Mouse (Mus musculus): ENCODE measurements at regions not wholly inside any gene's neighbourhood (a gene's known extent, or its start where the extent isn't known, plus 50 kb on each side); places are given as distances from the start of the nearest gene placed in this dataset.

DNA sequence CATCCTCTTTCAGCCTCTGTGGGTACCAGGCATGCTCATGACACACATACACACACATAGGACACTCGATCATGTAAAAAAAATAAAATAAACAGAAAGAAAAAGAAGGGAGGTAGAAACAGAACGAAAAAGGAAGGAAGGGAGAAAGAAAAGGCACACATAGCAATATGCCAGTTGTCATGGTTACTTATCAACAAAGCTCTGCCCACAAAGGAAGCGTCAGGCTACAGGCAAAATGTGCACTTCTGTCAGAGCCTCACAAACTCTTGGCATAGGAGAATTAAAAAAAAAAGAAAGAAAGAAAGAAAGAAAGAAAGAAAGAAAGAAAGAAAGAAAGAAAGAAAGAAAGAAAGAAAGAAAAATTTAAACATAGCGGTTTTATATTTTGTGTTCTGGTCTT is 56.9 kb upstream of the Sox2 start:
- no peak for DNase-seq (ENCODE audit: low spot score)

DNA sequence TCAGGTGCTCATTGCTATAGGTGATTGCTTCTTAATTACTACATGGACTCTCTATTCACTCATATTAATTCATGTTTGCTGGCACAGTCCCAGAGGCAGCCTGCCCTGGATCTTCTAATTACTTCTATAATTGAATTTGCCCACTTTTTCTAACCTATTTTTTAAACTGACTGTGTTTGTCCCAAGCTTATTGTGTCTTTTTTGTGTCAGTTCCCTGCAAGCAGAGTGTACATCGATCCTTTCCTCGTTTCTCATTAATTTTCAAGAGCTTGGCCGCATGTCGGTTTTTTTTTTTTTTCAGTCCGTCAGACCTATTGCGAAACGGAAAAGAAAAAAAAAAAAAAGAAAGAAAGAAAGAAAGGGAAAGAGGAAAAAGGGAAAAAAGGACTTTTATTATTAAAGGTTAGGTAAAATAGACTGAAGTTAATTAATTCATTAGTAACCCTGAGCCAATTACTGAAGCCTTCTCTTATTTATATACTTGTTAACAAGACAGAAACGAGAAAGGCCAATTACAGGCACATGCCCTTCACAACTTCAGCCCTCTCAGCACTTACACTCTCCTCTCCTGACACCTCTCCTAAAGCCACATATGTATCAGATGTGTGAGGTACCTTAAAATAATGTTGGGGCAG is 72.2 kb upstream of the Sox2 start:
- no peak for DNase-seq (ENCODE audit: low spot score)

DNA sequence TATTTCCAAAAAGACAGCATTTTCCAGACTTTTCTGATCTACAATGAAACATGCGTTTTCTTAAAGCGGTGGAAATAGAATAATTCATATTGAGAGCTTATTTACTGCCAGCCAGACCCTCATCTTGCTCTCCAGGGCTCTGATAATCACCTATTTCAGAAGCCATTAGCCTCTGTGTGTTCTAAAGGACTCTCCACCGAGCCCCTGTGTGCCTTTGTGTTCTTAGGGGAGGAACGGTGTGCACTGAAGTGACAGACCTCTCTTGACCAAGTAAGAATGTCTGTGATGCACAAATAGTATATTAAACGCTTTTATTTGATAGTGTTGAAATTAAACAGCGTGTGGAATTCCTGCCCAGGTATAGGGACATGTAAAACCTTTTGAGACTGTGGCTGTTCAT is 73.1 kb upstream of the Sox2 start:
- no peak for DNase-seq (ENCODE audit: low spot score)

DNA sequence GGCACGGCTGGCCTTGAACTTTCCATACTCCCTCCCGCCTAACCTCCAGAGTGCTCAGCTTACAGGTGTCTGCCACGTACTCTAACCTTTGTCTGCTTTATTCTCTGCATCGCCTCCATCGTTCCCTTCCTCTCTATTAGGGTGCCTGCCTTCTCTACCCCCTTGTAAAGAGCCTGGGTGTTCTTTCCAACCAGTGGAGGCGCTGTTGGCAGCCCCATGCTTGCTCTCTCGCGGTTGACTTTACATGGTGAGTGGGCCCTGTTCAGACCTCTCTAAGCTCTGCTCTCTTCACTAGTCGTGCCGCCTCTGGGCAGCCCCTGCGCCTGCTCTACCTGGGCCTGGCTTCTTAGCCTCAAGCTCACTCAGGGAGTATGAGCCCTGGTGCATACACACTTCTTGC is 74.0 kb upstream of the Sox2 start:
- no peak for DNase-seq (ENCODE audit: low spot score)

DNA sequence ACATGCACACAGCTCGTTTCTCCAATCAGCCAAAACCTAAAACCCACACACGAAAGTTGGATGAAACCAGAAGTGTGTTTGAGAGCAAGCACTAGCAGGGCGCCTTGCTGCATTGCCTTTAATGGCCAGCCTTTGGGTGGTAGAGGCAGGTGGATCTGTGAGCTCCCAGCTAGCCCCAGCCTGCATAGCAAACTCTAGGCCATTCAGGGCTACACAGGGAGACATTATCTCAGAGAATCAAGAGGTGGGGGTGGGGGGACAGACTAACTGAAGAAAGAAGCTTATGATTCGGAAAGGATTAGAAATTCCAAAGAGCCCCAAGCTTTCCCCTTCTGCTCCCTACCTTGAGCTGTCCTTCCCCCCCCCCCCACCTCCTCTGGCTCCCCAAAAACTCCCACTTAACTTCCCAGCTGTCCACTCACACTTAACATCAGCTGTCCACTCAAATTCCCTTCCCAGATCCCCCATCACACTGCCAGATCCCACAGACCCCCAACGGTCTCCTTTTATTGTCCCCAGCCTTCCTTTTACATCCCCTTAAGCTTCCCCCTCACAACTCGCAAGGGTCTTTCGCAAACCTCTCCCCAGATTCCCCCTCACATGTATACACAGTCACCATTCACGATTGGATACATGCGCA is 75.4 kb upstream of the Sox2 start:
- no peak for DNase-seq (ENCODE audit: low spot score)

DNA sequence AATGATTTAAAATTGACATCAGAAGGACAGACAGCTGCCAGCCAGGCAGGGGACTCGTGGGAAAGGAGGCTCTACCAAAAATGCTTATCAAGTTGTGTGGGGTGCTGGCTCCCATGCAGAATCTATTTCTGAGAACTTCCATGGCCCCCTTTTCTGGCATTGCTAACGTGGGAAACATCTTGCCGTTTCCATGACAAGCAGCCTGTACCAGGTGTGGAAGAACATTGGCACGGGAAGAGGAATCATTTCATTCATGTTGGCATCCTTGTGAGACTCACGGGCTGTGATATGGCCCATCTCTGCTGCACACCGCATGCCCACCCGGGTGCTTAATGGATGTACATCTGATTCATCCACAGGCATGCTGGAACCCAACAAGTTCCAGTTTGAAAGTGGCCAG is 76.9 kb upstream of the Sox2 start:
- DNase-seq (ENCODE audit: low spot score), result no peak

DNA sequence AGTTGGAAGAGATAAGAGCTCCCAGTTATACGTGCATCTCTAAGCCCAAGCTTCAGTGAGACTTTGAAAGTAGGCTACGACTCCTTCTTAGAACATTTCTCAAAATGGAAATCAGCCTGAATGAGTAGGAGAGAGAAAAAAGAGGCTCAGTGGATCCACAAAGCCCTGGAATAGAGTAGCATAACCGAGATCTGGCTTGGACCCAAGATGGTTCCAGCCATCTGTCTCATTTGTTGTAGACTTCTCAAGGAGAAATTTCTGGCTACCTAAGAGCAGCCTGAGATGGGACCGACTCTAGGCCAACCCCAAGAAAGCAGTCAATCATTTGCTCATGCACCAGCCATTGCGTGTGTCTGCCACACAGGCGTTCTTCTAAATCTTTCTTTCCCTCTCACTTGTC is 78.1 kb upstream of the Sox2 start:
- no peak for DNase-seq (ENCODE audit: low spot score)

DNA sequence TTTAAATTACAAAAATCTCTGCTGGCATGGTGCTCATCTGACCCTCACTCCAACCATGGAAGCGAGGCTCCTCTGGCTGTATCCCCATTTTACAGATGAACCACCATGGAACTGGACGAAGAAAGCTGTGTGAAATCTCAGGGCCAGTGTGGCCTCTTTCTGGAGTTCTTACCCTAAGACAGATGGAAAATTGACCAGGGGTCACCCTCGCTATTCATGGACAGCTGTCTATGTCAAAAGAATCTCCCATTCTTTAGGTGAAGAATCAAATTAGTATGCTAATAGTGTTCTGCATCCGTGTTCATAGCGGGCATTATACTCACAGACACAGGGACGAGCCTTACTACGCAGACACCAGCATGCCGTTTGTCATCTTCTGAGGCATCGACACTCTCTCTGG is 78.6 kb upstream of the Sox2 start:
- no peak for DNase-seq (ENCODE audit: low spot score)

DNA sequence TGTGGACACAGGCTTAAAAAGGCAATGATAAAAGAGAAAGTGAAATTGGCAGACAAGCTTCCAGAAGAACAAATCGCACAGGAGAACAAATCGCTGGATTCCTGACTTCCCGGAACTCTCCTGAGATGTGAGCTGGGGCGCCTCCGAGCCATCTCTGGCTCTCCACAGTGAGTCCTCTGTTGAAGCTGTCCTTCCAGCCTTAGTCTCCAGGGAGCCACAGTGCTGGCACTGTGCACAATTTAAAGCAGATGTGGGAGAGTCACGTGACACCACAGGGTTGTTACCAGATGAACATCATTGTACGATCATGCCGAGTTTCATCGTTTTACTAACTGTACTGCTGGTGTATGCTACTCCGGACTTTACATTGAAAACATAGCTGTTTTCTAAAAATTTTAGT is 80.2 kb upstream of the Sox2 start:
- no peak for DNase-seq (ENCODE audit: low spot score)

DNA sequence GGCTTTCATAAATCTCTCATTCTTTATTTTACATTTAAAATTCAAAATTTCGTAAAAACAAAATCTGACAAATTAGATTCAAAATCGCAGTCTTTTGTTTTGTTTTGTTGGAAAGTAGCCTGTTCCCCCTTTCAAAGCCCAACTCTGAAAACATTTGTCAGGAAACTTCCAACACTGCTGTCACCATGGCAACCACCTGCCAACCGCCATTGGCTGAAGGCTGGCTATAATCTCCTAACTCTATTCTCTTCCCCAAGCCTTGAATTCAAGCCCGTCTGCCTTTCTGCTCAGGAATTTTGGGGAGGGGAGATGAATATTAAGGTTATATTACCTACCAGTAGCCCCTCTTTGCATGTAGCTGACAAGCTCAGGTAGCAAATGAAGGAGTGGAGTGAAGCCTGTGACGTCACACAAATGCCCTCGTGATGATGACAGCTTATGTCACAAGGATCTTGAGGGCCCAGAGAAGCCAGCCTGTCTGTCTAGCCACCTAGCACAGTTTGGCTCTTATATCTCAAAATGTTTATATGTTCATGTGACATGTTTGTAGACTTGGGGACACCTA is 82.0 kb upstream of the Sox2 start:
- DNase-seq (ENCODE audit: low spot score), result no peak

DNA sequence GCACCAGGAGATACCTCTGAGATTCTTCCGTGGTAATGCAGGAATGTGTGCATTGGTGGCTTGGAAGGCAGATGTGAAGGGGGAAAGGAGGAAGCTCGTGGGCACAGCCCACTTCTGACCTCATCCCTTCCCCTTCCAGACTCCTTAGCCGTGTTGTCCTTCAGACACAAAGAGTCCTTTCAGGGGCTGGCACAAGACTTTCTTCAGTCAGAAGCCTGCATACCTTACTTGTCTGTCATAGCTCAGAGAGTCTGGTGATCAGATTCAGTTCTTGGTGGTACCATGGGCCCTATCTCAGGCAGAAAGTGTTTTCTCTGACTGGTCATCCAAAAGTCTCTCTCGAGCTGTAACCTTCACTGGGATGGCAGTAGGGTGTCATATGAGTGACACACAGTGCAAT is 84.8 kb upstream of the Sox2 start:
- DNase-seq (ENCODE audit: low spot score), result no peak

DNA sequence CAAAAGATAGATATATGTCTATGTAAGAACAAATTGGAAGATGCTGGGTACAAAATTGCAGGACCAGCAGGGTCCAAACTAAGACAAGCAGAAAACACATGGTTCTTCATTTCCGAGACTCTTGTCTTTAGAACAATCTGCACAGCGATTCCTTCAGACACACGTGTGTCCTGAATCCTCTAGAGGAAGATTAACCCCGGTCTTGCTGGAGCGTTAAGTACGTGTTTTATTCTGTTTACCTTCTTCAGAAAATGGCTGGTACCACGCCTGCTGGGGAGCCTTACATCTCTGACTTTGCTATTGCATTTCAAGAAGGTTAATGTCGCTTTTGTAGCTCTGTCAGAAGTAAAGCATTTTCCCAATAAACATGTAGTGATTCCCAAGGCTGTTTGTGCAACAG is 87.3 kb upstream of the Sox2 start:
- DNase-seq (ENCODE audit: low spot score), result no peak

DNA sequence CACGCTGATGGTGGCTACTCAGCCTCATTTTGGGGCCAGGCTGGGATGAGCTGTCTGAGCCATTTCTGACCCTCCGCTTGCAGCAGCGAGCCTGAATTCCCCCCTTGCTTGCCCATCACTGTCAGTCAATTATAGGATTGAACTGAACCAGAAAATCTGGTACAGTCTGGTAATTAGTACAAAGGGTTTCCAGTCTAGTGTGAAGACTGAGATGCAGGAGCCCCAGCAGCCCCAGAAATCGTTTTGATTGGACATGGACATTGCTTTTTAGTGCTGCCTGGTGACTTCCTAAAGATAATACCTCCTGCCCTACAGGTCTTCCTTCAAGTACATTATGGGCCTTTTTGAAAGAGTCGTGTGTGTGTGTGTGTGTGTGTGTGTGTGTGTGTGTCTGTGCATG is 88.5 kb upstream of the Sox2 start:
- DNase-seq (ENCODE audit: low spot score), result no peak

DNA sequence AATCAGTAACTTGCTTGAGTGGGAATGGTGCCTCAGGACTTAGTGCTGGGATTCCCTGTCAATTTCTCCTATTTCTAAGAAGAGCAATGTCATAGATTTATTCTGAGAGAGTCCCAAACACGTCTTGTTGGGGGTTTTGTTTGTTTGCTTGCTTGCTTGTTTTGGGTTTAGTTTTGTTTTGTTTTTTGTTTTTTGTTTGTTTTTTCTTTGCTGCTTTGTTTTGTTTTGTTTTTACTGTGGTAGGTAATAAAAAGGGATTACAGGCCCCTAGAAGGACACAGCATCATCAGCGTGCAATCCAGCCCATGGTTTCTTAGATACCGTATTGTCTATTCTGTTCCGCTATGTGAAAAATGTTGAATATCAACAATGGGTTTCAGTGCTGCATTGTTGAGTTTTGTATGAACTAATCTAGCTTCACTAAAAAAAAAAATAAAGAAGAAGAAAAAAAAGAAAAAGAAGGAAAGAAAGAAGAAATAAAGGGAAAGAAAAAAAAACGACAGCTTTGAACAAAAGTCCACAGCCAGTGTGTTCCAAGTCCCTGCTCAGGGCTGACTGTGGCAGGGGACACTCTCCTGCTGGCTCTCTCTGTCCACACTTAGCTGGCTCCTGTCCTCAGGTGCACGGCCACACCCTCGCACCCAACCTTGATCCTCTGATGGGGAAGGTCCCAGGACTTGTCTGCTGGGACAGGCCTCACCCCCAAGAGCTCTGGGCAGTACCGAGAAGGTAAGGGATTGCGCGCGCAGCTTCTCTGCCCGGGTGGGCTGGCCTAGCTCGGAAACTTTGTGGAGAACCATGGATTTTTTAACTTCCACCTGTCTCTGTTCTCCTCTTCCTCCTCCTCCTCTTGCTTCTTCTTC is 90.1 kb upstream of the Sox2 start:
- no peak for DNase-seq (ENCODE audit: low spot score)

DNA sequence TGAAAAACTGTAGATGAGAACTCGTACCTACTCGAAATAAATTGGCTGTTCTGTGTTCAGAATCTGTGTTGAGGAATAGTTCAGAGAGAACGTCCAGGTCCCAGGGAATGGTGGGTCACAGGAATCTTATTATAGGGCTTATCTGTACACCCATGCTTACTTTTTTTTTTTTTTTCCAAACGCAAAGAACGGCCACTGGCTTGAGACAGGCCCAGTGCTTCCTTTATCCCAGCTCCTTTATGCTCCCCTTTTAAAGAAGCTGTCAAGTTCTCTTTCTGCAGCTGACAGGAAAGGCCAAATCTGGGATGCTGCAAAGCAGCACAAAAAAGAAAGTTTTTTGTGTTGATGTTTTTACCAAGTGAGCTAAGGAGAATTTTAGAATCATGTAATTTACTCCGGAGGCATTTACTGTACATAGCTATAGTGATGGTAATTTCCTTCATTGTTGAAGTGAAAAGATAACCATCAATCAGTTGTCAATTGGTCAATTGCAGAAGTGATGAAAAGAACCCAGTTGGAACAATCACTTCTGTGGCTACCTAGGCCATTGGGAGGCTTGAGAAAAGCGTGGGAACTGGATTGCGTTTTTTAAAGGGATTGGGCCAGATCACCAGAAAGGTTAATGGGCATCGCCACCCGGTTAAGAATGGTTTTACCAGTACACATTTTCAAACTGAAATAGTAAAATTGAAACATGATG is 91.2 kb upstream of the Sox2 start:
- no peak for DNase-seq (ENCODE audit: low spot score)

DNA sequence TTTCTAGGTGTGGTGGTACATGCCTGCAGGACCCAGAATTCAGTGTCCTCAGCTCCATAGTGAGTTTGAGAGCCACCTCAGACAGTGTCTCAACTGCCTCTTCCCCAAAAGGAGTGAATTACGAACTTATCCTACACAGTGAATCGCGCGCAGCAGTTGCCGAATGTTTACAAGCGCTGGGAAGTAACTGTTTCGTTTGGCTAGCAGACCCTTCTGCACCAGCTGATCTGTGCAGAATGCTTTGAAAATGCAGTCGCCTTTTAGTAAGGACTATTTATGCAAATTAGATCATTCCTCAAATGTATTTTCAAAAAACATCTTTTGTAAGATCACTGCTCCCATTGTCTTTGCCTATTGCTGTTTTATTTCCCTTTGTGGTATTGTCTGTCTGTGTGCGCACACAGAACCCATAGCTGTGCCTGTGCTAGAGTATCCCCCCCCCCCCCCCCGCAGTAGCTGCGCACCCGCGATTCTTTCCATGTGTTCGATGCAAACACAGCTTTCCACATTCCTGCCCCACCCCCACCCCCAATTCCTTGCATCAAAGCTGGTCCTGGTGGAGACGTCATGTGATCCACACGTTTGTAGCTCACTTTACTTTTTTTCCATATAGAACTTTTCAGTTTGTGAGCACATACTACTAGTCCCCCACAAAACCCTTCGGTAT is 97.5 kb upstream of the Sox2 start:
- DNase-seq (ENCODE audit: low spot score), result no peak

DNA sequence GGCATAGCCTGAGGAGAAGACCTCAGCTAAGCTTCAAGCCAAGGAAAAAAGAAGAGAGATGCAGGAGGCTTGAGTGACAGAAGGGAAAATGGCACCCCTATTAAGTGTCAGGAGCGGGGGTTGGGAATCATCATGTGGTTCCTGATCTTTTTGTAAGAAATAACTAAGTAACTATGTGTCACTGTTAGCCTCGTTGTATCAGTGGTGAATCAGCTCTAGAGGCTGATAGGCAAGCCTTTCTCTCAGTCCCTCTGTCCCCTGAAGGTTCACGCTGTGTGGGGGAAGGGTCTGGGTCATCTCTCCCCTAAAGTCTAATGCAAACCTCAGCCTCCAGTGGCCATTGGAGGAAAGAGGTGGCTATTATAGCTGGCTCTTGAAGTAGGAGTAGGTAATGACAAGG is 99.1 kb upstream of the Sox2 start:
- DNase-seq (ENCODE audit: low spot score), result no peak

DNA sequence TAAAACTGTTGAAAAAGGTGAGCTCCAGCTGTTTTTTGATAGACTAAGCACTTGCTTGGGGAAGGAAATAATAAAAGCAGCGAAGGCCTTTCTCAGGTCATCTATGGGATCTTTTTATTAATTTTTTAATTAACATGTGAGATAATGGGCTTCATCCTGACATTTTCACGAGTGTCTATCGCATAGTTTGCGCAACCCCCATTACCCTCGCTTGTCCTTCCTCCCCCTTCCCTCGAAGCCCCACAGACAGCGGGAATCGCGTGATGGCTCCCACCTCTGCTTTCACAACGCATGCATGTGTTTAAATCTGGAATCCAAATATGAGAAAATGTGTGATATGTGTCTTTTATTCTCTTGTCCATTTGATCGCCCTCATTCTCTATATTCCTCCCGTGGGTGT is 100.0 kb upstream of the Sox2 start:
- no peak for DNase-seq (ENCODE audit: low spot score)

DNA sequence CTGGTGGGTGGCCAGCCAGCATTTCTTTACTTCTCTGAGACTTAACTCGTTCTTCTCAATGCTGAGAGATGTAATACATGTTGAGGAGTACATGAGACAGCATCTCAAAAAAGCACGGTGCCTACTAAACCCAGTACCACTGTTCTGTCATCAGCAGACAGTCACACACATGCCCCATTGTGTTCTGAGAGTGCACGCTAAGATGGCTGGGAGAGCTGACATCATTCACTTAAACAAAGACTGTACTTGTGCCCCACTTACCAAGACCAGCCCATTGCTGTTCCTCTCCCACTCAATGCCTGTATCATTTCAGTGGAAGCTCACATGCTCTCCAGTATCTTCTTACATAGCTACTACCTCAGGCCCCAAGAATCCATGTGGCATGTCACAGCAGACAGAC is 117.8 kb upstream of the Sox2 start:
- no peak for DNase-seq (ENCODE audit: low spot score)

DNA sequence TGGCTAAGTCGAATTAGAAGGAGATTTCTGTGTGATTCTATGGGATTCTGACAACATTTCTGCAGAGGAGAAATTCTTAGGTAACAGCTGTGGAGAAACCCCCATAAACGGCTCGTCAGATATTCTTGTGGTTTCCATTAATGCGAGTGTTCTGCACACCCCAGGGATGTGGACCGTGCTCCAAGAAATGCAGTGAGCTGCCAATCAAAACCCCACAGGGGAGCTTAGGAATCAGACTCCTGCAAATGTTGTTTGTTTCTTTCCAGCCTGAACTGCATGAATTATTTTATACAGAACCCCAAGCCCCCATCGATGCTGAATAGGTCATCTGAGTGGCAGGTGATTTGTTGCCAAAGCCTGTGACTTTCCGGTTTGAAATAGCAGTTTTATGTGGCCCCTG is 118.4 kb upstream of the Sox2 start:
- DNase-seq (ENCODE audit: low spot score), result no peak

DNA sequence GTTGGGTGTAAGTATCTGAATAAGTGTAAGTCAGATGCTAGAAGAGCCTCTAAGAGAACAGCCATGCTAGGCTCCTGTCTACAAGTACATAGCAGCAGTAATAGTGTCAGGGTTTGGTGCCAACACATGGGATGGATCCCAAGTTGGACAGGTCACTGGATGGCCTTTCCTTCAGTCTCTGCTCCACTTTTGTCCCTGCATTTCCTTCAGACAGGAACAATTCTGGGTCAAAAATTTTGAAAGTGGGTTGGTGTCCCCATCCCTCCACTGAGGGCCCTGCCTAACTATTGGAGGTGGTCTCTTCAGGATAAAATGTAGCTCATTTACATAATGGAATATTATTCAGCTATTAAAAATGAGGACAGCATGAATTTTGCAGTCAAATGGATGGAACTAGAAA is 122.7 kb upstream of the Sox2 start:
- no peak for DNase-seq (ENCODE audit: low spot score)

DNA sequence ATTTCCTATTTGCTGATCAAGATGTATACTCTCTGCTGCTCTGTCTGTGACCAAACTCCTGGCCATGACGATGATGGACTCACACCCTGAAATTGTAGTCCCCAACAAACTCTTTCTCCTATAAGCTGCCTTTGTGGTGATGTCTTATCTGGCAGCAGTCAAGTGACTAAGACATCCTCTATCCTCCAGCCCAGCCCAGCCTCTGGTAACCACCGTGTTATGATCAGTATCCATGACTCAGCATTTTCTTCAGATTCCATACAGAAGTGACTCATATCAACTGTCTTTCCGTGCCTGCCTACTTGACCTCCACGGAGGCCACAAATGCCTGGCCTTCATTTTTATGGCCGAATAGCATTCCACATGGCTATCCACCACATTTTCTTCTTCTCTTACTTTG is 124.5 kb upstream of the Sox2 start:
- no peak for DNase-seq (ENCODE audit: low spot score)

All from urinary bladder, postnatal 14 days (tissue).